Mouse (Mus musculus) bone marrow, adult 2 months (tissue): ENCODE measurements around the gene Ccdc173. TPM values are rescaled to one million over a fixed set of nuclear protein-coding genes. Genes with fewer than 3 reads are reported as not detected.

Source experiments
- H3K27ac ChIP-seq: fragments of 200-500 bp; 2 replicates; pipeline ENCODE4 v1.5.1; 2012; ENCODE audit warnings: low read depth, mild to moderate bottlenecking, control low read depth, inconsistent platforms, low read length; ENCODE audit not compliant: control insufficient read depth, poor library complexity, insufficient read depth
- H3K4me1 ChIP-seq: fragments of 200-500 bp; 2 replicates; pipeline ENCODE4 v1.6.1; 2011; ENCODE audit warnings: low read length; ENCODE audit not compliant: control insufficient read depth, insufficient read depth
- H3K4me3 ChIP-seq: fragments of 200-500 bp; replicated peaks from 2 replicates; pipeline ENCODE3; 2011; ENCODE audit warnings: mild to moderate bottlenecking, low read depth, low read length, control low read depth; ENCODE audit not compliant: control insufficient read depth
- CTCF ChIP-seq: fragments of 200-500 bp; IDR thresholded peaks from 2 replicates; pipeline ENCODE4 v1.5.1; 2011; ENCODE audit warnings: low read length, control low read depth; ENCODE audit not compliant: control insufficient read depth, insufficient read depth
- POLR2A ChIP-seq: fragments of 200-500 bp; IDR thresholded peaks from 2 replicates; pipeline ENCODE4 v1.6.1; 2011; ENCODE audit warnings: low read depth, mild to moderate bottlenecking, control low read depth, low read length, borderline replicate concordance; ENCODE audit not compliant: control insufficient read depth
- WGBS: fragments of 180-500 bp; shearing (Covaris S2); methylation state at CpG from one replicate; pipeline ENCODE4 v1.1.7; 2018; 5-methylcytosine and 5-hydroxymethylcytosine counted together
- polyA plus RNA-seq: library from polyadenylated mRNA; stranded (reverse); fragments of >200 nt; gene quantifications from 2 replicates; pipeline ENCODE4 v1.2.4, GENCODE M21; 2011; ENCODE audit warnings: low replicate concordance; ENCODE audit not compliant: missing spikeins, insufficient read depth, insufficient read length

Ccdc173 gene
- polyA plus RNA-seq, 1 experiment: 1.9 TPM

DNA sequence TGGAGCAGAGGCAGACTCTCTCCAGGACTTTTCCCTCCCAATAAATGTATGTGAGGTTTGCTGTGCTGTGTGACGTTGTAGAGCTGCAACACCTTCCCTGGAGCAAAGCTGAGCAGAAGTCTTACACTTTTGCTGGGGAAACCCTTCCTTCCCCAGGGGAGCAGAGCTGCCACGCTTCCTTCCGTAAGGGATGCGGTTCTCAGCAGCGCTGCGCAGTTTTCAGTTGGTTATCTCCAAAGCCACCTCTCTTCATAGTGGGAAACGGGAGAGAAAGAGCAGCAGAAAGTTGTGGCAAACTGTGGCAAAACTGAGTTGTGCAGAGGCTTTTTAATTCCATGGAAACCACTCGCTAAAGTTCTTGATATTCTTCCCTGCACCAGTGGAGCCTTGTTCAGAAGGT, 14.4 kb upstream of the Ccdc173 start:
- no peak for TF ChIP-seq CTCF
- no peak for TF ChIP-seq POLR2A
- Histone ChIP-seq H3K27ac (no peak overlapping the region), H3K4me1 (no peaks in the 10 kb centered on the region), H3K4me3 (no peak overlapping the region)
- 71% methylated on average over 8 of the region's 8 CpGs for WGBS

- H3K4me1 ChIP-seq: no peaks in the 10 kb centered on the region
- 48% methylated on average over 5 of the region's 5 CpGs for WGBS
- TF ChIP-seq CTCF (peak; percentile 93), POLR2A (peak; percentile 16; the same call in 1 of the 2 replicates)
- H3K27ac ChIP-seq: no peak overlapping the region
- H3K4me3 ChIP-seq: peak overlapping the region; percentile 29
Observed at GRCm38 (mm10) chr2:69802911-69803312, 13.5 kb upstream of the Ccdc173 start.

GRCm38 (mm10) chr2:69790722-69791121, 1.3 kb upstream of the Ccdc173 start:
- TF ChIP-seq POLR2A (no peak), CTCF (no peak)
- H3K27ac ChIP-seq: no peak overlapping the region
- no peaks in the 10 kb centered on the region for H3K4me1 ChIP-seq
- H3K4me3 ChIP-seq: no peak overlapping the region
- 50% methylated on average over 4 of the region's 4 CpGs for WGBS

- Histone ChIP-seq H3K4me1 (no peaks in the 10 kb centered on the region), H3K4me3 (peak overlapping the region; percentile 45), H3K27ac (no peak overlapping the region)
- TF ChIP-seq CTCF: peak; percentile 93
- no peak for TF ChIP-seq POLR2A
- whole genome bisulfite sequencing: 1% methylated on average over 10 of the region's 10 CpGs
Observed at GRCm38 (mm10) chr2:69790285-69790684, 910 bp upstream of the Ccdc173 start.

DNA sequence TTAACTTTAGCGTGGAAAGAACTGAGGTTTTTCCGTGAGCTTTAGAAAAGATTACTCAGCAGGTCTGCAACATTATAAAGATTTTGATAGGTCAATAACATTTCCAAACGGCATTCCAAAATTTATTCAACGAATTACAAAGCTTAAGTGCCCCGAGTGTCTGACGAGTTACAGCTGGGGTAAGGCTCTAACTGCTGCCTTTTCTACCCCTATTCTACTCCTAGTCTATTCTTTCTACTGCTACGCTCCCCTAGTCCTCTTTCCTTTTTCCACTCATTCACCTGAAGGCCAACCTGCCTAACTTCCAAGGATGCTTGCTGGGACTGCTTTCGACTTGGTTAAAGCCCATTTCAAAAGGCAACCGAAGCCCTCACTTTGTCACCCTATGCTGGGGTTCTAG, 401 bp downstream of the Ccdc173 start:
- peak overlapping the region; percentile 46; the same call in 1 of the 2 replicates for H3K27ac ChIP-seq
- WGBS: 28% methylated on average over 9 of the region's 9 CpGs

DNA sequence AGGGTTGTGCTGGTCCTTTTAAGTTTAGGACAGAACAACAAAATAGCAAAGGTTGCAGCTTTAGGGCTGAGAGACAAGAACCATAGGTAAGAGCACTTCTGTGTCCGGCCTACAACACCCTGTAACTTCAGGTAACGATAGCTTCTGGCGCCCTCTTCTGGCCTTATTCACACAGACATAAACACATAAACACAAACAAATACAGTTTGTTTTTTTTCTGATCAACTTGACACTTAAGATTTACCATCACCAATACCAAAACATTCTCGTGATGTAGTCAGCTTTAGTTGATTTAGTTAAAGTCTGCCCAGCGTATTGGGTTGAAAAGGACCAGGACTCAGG, 10.6 kb downstream of the Ccdc173 start:
- WGBS: 49% methylated on average over 5 of the region's 5 CpGs
- no peaks in the 10 kb centered on the region; the same call in 1 of the 2 replicates for H3K4me1 ChIP-seq
- no peak overlapping the region for H3K4me3 ChIP-seq
- no peak overlapping the region for H3K27ac ChIP-seq
- TF ChIP-seq POLR2A: no peak
- TF ChIP-seq CTCF: 0 out of 2 replicates have a peak, but pooled peaks have one; percentile 27

More for the DNA sequence above, 401 bp downstream of the Ccdc173 start:
- Histone ChIP-seq H3K4me3 (peak overlapping the region; percentile 92), H3K4me1 (no peaks in the 10 kb centered on the region)
- TF ChIP-seq POLR2A: no peak
- no peak for TF ChIP-seq CTCF

GRCm38 (mm10) chr2:69777985-69778835, 11.2 kb downstream of the Ccdc173 start:
- peak overlapping the region; percentile 58; the same call in 1 of the 2 replicates for H3K27ac ChIP-seq

DNA sequence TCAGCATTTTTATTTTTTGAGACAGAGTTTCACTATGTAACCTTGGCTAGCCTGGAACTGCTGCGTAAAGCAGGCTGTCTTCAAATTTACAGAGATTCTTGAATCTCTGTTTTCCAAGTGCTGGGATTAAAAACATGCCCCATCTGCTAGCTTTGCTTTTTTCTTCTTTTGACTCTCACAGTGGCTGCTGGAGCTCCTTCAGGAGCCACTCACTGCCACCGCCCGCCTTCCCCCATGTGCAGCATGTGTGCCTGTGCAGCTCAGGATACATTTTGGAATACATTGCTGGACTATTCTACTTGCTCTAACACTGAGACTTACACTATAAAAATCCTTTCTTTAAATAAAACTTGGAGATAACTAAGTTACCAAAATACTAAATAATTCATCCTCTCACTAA, 16.0 kb downstream of the Ccdc173 start:
- H3K4me3 ChIP-seq: no peak overlapping the region

More at GRCm38 (mm10) chr2:69777985-69778835, 11.2 kb downstream of the Ccdc173 start:
- Histone ChIP-seq H3K4me1 (no peaks in the 10 kb centered on the region; the same call in 1 of the 2 replicates), H3K4me3 (no peak overlapping the region)
- 5% methylated on average over 7 of the region's 7 CpGs for WGBS
- no peak for TF ChIP-seq POLR2A
- TF ChIP-seq CTCF: no peak

DNA sequence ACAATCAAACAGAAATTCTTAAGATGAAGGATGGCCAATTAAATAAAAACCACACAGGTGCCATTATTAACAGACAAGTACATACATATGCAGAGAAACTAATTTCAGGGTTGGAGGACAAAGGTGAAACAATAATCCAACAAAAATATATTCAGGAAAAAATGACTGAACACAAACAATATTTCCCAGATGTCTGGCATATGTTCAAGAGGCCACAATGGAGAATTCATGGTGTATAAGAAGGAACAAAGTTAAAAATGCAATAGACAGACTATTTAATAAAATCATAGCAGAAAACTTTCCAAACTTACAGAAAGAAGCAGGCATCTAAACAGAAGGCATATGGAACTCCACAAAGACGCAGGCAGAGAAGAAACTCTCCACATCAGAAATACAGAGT, 24.7 kb downstream of the Ccdc173 start:
- 85% methylated on average over 1 of the region's 1 CpGs for WGBS
- Histone ChIP-seq H3K27ac (no peak overlapping the region), H3K4me3 (no peak overlapping the region), H3K4me1 (no peaks in the 10 kb centered on the region)
- TF ChIP-seq CTCF (no peak), POLR2A (no peak)

More for the DNA sequence above, 16.0 kb downstream of the Ccdc173 start:
- H3K4me1 ChIP-seq: no peaks in the 10 kb centered on the region; the same call in 1 of the 2 replicates
- TF ChIP-seq CTCF: no peak
- no peak for TF ChIP-seq POLR2A
- 82% methylated on average over 3 of the region's 3 CpGs for WGBS
- no peak overlapping the region for H3K27ac ChIP-seq
